Mouse (Mus musculus): ENCODE measurements around the gene Sars. TPM values are rescaled to one million over a fixed set of nuclear protein-coding genes. Genes with fewer than 3 reads are reported as not detected.

Sars gene
- polyA plus RNA-seq, 1 experiment from 2014 or later: 184 TPM

GRCm38 (mm10) chr3:108406306-108406885 is 38.6 kb downstream of the Sars start:
- H3K9ac ChIP-seq (replicated peaks): peak overlapping the region; percentile 37
- peaks cover 67% of the 10 kb centered on the region for H3K4me1 ChIP-seq
- H3K27me3 ChIP-seq: no peaks in the 10 kb centered on the region
- H3K4me2 ChIP-seq (replicated peaks): peak overlapping the region; percentile 47
- H3K27ac ChIP-seq (replicated peaks): peak overlapping the region; percentile 88
- no peaks in the 10 kb centered on the region for H3K9me3 ChIP-seq
- no peak for ATAC-seq (ENCODE audit: low FRiP score, low read depth)
- H3K4me3 ChIP-seq: no peak overlapping the region
- 75% methylated on average over 24 of the region's 24 CpGs for WGBS
- peaks cover 68% of the 10 kb centered on the region for H3K36me3 ChIP-seq

DNA sequence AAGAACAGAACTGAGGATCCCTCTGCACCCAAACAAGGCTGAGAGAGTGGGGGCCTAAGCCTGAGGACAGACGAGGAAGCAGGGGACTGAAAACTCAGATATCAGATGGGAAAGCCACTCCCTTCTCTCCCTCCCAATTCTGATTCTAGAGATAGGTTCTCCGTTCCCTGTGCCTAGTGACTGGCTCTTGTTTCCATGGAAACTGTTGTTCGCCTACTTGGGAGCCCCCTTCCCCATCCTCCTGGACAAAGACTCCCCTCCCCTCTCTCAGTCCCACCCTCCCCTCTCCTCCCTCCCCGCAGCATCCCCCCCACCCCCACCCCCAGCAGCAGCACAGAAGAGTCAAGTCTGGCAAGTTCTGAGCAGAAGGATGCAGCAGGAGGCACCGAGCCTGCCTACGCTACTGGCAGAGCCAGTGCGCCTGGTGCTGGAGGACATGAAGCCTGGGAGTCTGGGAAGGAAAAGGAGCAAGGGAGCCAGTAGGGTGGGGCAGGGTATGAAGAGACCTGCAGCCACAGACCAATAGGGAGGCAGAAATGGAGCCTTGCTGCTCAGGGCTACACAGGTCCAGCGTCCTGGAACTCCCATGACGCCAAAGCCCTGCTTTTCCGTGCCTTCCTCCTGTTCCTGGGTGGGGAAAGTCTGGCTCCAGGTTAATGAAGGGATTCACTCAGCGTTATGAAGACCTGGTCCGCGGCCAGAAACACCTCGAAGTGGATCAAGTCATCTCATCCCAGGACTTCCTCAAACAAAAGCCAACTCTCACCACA is 39.3 kb downstream of the Sars start:
- H3K4me1 ChIP-seq: peaks cover 61% of the 10 kb centered on the region
- H3K9me3 ChIP-seq: no peaks in the 10 kb centered on the region
- H3K4me2 ChIP-seq (replicated peaks): peak overlapping the region; percentile 47
- peaks cover 74% of the 10 kb centered on the region for H3K36me3 ChIP-seq
- H3K9ac ChIP-seq (replicated peaks): peak overlapping the region; percentile 37
- ATAC-seq (ENCODE audit: low FRiP score, low read depth): peak; percentile 50
- H3K4me3 ChIP-seq: 0 out of 2 replicates have a peak overlapping the region, but pooled peaks have one; percentile 10
- H3K27me3 ChIP-seq: no peaks in the 10 kb centered on the region
- 22% methylated on average over 14 of the region's 14 CpGs for WGBS
- H3K27ac ChIP-seq (replicated peaks): peak overlapping the region; percentile 88

DNA sequence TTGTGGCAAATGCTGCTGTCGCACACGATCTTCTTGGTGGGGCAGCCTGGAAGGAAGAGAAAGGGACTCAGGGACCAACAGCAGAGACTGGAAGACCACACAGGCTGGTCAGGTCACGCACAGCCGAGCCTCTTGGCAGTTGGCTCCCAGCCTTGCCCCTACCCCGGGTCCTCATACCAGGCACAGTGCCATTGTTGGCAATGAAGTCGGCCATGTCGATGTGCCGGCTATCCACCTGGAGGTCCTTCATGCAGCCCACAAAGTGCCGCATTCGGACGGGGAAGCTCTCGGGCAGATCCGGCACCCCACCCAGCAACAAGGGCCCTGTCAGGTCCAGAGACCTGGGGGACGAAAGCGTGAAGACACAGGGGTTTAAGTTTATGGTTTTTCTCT is 42.5 kb downstream of the Sars start:
- ATAC-seq (ENCODE audit: low FRiP score, low read depth): no peak
- Histone ChIP-seq H3K9ac (replicated peaks) (no peak overlapping the region), H3K27me3 (no peaks in the 10 kb centered on the region), H3K27ac (replicated peaks) (peak overlapping the region; percentile 73; the same call in 1 of the 2 replicates), H3K9me3 (no peaks in the 10 kb centered on the region), H3K4me3 (no peak overlapping the region), H3K36me3 (peaks cover 87% of the 10 kb centered on the region), H3K4me1 (peaks cover 34% of the 10 kb centered on the region), H3K4me2 (replicated peaks) (no peak overlapping the region)
- 86% methylated on average over 15 of the region's 15 CpGs for WGBS

DNA sequence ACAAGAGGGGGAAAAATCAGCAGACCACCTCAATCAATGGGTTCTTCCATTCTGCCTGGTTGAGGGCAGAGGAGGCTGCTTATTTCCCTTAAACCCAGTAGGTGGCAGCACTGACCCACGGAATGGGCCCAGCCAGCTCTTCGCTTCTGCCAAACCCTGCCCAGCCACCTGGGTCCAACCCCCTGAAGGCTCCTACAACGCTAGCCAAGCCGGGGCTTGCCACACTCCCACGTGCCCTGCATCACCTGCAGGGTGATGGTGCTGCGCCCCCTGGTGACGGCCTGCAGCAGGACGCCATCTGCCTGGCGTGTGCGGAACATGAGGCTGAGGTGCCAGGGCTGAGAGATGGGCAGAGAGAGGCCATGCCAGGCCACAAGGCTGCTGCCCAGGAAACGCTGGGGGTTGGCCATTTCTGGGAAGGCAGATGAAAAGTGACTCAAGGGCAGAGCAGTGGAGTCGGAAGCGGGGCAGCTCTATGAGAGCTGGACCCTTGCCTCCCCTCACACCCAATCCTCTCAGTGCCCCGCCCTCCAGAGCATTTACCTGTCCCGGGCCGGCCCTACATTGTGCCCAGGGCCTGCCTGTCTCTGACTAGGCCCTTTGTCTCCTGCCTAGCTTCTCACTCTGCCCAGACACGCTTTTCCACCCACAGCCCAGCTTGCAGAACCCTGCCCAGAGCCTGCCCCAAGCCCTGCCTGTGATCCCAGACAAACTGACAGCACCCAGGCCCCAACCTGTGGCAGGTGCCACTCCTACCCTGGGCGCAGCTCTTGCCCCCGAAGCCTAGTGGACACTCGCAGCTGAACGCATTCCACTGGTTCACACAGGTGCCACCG is 43.1 kb downstream of the Sars start:
- peak; percentile 84 for ATAC-seq (ENCODE audit: low FRiP score, low read depth)
- Histone ChIP-seq H3K9ac (replicated peaks) (no peak overlapping the region), H3K4me1 (peaks cover 31% of the 10 kb centered on the region), H3K27ac (replicated peaks) (peak overlapping the region; percentile 73), H3K4me3 (no peak overlapping the region), H3K9me3 (no peaks in the 10 kb centered on the region), H3K36me3 (peaks cover 87% of the 10 kb centered on the region), H3K27me3 (no peaks in the 10 kb centered on the region), H3K4me2 (replicated peaks) (0 out of 2 replicates have a peak overlapping the region, but pooled peaks have one; percentile 12)
- 42% methylated on average over 22 of the region's 22 CpGs for WGBS

GRCm38 (mm10) chr3:108400442-108400841 is 44.6 kb downstream of the Sars start:
- H3K27ac ChIP-seq (replicated peaks): no peak overlapping the region
- no peak overlapping the region for H3K9ac ChIP-seq (replicated peaks)
- WGBS: 87% methylated on average over 5 of the region's 5 CpGs
- no peaks in the 10 kb centered on the region for H3K27me3 ChIP-seq
- no peaks in the 10 kb centered on the region for H3K9me3 ChIP-seq
- peaks cover 93% of the 10 kb centered on the region for H3K36me3 ChIP-seq
- no peak for ATAC-seq (ENCODE audit: low FRiP score, low read depth)
- H3K4me3 ChIP-seq: no peak overlapping the region
- H3K4me2 ChIP-seq (replicated peaks): no peak overlapping the region
- peaks cover 16% of the 10 kb centered on the region for H3K4me1 ChIP-seq

DNA sequence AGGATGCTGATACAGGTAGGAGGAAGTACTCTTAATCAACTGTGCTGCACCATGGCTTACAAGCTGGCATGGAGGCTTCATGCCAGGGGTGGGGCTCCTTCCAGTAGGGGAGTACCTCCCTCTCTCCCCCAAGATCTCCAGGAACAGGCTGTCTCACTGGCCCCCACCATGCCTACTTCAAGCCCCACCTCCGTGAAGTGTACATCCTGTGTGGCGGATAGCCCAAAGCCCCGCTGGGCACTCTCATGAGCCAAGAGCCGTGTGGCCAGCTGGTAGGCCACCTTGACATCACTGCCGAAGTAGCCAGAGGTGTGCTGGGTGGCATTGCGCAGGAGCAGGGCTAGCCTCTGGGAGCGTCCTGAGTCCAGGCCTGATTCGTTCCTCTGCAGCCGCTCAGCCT is 46.7 kb downstream of the Sars start:
- Histone ChIP-seq H3K27ac (replicated peaks) (no peak overlapping the region), H3K4me1 (peaks cover 13% of the 10 kb centered on the region), H3K36me3 (peaks cover 95% of the 10 kb centered on the region), H3K9ac (replicated peaks) (no peak overlapping the region), H3K27me3 (no peaks in the 10 kb centered on the region), H3K4me3 (no peak overlapping the region), H3K4me2 (replicated peaks) (no peak overlapping the region), H3K9me3 (no peaks in the 10 kb centered on the region)
- WGBS: 92% methylated on average over 9 of the region's 9 CpGs
- no peak for ATAC-seq (ENCODE audit: low FRiP score, low read depth)

DNA sequence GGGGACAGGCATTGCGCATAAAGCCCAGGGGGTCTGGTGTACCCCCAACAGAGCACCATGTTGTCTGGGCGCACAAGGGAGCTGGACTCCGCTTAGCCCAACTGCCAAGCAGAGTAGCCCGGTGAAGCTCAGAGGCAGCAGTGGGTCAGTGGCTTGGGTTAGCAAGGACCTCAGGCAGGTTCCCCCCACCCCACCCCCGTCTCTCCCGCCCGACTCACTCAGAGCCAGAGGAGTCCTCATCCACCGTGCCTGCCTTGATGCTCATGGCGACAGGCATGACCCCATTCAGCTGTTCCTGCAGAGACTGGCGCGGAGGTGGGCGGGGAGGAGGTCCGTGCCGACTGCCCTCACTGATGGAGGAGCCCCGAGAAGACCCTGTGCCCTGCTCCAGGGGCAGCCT is 52.2 kb downstream of the Sars start:
- Histone ChIP-seq H3K27ac (replicated peaks) (no peak overlapping the region), H3K36me3 (peaks cover 66% of the 10 kb centered on the region), H3K9ac (replicated peaks) (0 out of 2 replicates have a peak overlapping the region, but pooled peaks have one; percentile 11), H3K4me1 (peaks cover 18% of the 10 kb centered on the region), H3K9me3 (no peaks in the 10 kb centered on the region), H3K27me3 (no peaks in the 10 kb centered on the region), H3K4me2 (replicated peaks) (no peak overlapping the region), H3K4me3 (no peak overlapping the region)
- ATAC-seq (ENCODE audit: low FRiP score, low read depth): no peak
- 42% methylated on average over 15 of the region's 15 CpGs for whole genome bisulfite sequencing

- Histone ChIP-seq H3K27ac (replicated peaks) (no peak overlapping the region), H3K4me1 (peaks cover 18% of the 10 kb centered on the region), H3K4me3 (no peak overlapping the region), H3K9me3 (no peaks in the 10 kb centered on the region), H3K9ac (replicated peaks) (0 out of 2 replicates have a peak overlapping the region, but pooled peaks have one; percentile 11), H3K4me2 (replicated peaks) (no peak overlapping the region), H3K27me3 (no peaks in the 10 kb centered on the region), H3K36me3 (peaks cover 66% of the 10 kb centered on the region)
- 14% methylated on average over 10 of the region's 10 CpGs for WGBS
- no peak for ATAC-seq (ENCODE audit: low FRiP score, low read depth)
Measured at GRCm38 (mm10) chr3:108392299-108392698, 52.7 kb downstream of the Sars start.

DNA sequence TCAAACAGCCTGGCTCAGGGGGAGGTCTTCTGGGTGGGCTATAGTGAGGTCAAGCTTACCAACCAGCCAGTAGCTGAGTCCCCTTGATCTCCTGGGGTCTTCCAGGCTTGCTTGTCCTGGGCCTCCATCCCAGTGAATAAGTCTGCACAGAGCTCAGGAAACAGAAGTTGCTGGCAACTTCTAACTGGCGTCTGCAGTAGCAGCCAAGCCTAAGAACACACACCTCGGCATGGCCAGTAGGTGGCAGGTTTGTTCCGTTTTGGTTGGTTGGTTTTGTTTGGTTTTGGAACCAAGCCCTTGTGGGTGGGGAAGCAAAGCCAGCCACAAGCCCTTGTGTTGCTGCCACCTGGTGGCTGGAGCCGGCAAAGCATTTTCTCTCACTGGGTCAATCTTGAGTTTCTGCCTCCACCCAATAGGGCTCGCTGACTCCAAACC is 55.9 kb downstream of the Sars start:
- H3K36me3 ChIP-seq: peaks cover 51% of the 10 kb centered on the region
- H3K4me1 ChIP-seq: peaks cover 33% of the 10 kb centered on the region
- peak; percentile 66 for ATAC-seq (ENCODE audit: low FRiP score, low read depth)
- 2% methylated on average over 5 of the region's 5 CpGs for WGBS
- 0 out of 2 replicates have a peak overlapping the region, but pooled peaks have one; percentile 6 for H3K9ac ChIP-seq (replicated peaks)
- H3K27ac ChIP-seq (replicated peaks): peak overlapping the region; percentile 52
- no peaks in the 10 kb centered on the region for H3K9me3 ChIP-seq
- no peak overlapping the region for H3K4me2 ChIP-seq (replicated peaks)
- no peaks in the 10 kb centered on the region for H3K27me3 ChIP-seq
- H3K4me3 ChIP-seq: no peak overlapping the region

- no peak for ATAC-seq (ENCODE audit: low FRiP score, low read depth)
- Histone ChIP-seq H3K4me2 (replicated peaks) (no peak overlapping the region), H3K27me3 (no peaks in the 10 kb centered on the region), H3K4me1 (peaks cover 36% of the 10 kb centered on the region), H3K4me3 (no peak overlapping the region), H3K9ac (replicated peaks) (no peak overlapping the region), H3K9me3 (no peaks in the 10 kb centered on the region), H3K36me3 (peaks cover 25% of the 10 kb centered on the region), H3K27ac (replicated peaks) (no peak overlapping the region)
- 94% methylated on average over 10 of the region's 10 CpGs for WGBS
Measured at GRCm38 (mm10) chr3:108386186-108386585, 58.8 kb downstream of the Sars start.

DNA sequence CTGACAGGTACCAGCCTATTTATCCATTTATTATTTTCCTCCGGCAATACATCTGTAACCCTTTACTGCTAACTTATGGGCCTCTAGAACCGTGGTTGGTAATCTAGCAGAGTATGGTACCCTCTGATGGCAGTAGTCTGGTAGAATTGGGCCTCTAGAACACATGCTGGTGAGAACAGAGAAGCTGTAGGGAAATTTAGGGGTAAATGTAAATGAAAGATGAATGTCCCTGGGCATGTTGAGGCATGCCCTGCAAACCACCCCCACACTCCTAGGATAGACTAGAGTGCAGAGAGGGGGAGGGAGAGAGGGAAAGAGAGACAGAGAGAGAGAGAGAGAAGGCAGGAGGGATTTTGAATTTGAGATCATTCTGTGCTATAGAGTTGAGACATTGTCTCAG is 60.6 kb downstream of the Sars start:
- Histone ChIP-seq H3K4me3 (peak overlapping the region; percentile 61), H3K36me3 (peaks cover 22% of the 10 kb centered on the region), H3K4me2 (replicated peaks) (peak overlapping the region; percentile 67), H3K9ac (replicated peaks) (peak overlapping the region; percentile 54), H3K27ac (replicated peaks) (no peak overlapping the region), H3K4me1 (peaks cover 34% of the 10 kb centered on the region), H3K9me3 (no peaks in the 10 kb centered on the region), H3K27me3 (no peaks in the 10 kb centered on the region)
- no peak for ATAC-seq (ENCODE audit: low FRiP score, low read depth)
- 47% methylated on average over 2 of the region's 2 CpGs for WGBS
